Mouse (Mus musculus) embryonic facial prominence, embryonic 14.5 days (tissue): ENCODE measurements around the gene Six4. TPM values are rescaled to one million over a fixed set of nuclear protein-coding genes. Genes with fewer than 3 reads are reported as not detected.

ENCODE experiments used
- ATAC-seq: fragments of 200-750 bp; cut with Nextera tagmentation; 2 replicates; pipeline ENCODE4 v1.8.0; 2017; ENCODE audit warnings: low read depth, moderate number of reproducible peaks, moderate TSS enrichment
- DNase-seq: peaks from one replicate; pipeline ENCODE4 v3.0.0-alpha.2; 2015; ENCODE audit warnings: low spot score
- H3K27ac ChIP-seq: fragments of 300-500 bp; sonication (generic); replicated peaks from 2 replicates; pipeline ENCODE4 v1.5.1; 2014; ENCODE audit warnings: low read depth, mild to moderate bottlenecking, low read length, moderate library complexity
- H3K27me3 ChIP-seq: fragments of 300-500 bp; sonication (generic); replicated peaks from 2 replicates; pipeline ENCODE4 v1.6.1; 2014; ENCODE audit warnings: low read length; ENCODE audit not compliant: control insufficient read depth, insufficient read depth
- H3K36me3 ChIP-seq: fragments of 300-500 bp; sonication (generic); 2 replicates; pipeline ENCODE4 v1.6.1; 2014; ENCODE audit warnings: low read length, mixed read lengths; ENCODE audit not compliant: control insufficient read depth, insufficient read depth
- H3K4me1 ChIP-seq: fragments of 300-500 bp; sonication (generic); 2 replicates; pipeline ENCODE4 v1.6.1; 2014; ENCODE audit warnings: antibody characterized with exemption, low read length; ENCODE audit not compliant: control insufficient read depth, insufficient read depth
- H3K4me2 ChIP-seq: fragments of 300-500 bp; sonication (generic); 2 replicates; pipeline ENCODE4 v1.6.1; 2014; ENCODE audit warnings: low read depth, mild to moderate bottlenecking, low read length, moderate library complexity, mixed read lengths
- H3K4me3 ChIP-seq: fragments of 300-500 bp; sonication (generic); 2 replicates; pipeline ENCODE4 v1.5.1; 2014; ENCODE audit warnings: low read depth, mild to moderate bottlenecking, low read length
- H3K9ac ChIP-seq: fragments of 300-500 bp; sonication (generic); 2 replicates; pipeline ENCODE4 v1.6.1; 2014; ENCODE audit warnings: low read depth, mild to moderate bottlenecking, low read length, moderate library complexity, mixed read lengths
- H3K9me3 ChIP-seq: fragments of 300-500 bp; sonication (generic); 2 replicates; pipeline ENCODE4 v1.6.1; 2016; ENCODE audit warnings: low read length; ENCODE audit not compliant: control insufficient read depth
- WGBS: fragments of 180-500 bp; shearing (Covaris S2); extraction: QIAGEN DNeasy Blood & Tissue Kit; methylation state at CpG from one replicate; pipeline ENCODE4 v1.1.7; 2014; 5-methylcytosine and 5-hydroxymethylcytosine counted together
- polyA plus RNA-seq: library from polyadenylated mRNA; unstranded; fragments of >200 nt; fragmentation: Nextera tagmentation; extraction: Ambion mirVana; gene quantifications from 2 replicates; pipeline ENCODE4 v1.2.1, GENCODE M21; 2014

Six4 gene
- polyA plus RNA-seq, 1 experiment from 2014 or later = 6.3 TPM

DNA sequence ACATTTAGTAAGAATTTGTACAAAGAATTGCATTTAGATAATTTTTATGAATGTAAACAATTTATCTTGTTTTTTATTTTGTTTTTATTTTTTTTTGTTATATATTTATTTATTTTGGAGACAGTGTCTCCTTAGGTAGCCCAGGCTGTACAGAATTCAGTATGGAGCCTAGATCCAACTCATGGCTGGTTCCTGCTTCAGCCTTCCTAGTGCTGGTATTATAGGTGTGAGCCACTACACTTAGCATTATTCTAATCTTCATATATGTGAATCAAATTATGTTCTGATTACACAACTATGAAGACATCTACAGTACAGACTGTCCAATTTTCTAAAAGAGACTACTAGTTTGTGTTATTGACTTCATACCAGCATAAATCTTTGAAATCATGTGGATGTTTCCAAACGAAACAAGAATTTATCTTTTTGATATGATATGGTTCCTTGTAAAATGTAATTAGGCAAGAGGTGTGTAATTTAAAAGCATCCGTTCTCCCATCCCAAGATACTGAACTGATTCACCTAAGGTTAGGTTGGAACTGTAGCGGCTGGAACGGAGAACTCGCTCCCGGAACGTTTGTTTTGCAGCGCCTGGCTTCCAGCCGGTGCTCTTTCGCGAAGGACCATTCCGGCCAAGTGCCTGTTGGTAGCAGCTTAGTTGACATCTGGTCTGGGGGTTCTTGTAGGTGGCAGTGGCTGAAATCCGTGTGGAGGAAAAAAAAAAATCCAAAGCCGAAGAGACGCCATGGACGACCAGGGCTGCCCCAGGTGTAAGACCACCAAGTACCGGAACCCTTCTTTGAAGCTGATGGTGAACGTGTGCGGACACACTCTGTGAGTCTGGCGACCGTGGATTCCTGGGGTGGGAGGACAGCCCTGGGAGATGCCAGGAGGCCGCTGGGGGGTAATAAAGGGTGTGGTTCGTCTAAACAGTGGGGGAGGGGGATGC lies 10.1 kb upstream of the Six4 start, which contains the start of gene Mnat1:
TSS of gene Mnat1 (plus strand) at position 625 of the 949 bp plus-strand sequence.
- H3K9me3 ChIP-seq = no peaks in the 10 kb centered on the region
- peak within 1 kb of the TSS; percentile 71 for H3K4me3 ChIP-seq
- peak; percentile 72 for DNase-seq
- peak within 1 kb of the TSS; percentile 82 for H3K9ac ChIP-seq
- peak; percentile 80; the same call in 1 of the 2 replicates for ATAC-seq
- H3K36me3 ChIP-seq = no peaks in the 10 kb centered on the region
- H3K4me2 ChIP-seq = peak within 1 kb of the TSS; percentile 72
- H3K27ac ChIP-seq = peak within 1 kb of the TSS; percentile 25; the same call in 1 of the 2 replicates
- H3K27me3 ChIP-seq = no peaks in the 10 kb centered on the region
- peaks cover 13% of the 10 kb centered on the region for H3K4me1 ChIP-seq
- 2% methylated on average over 23 of the region's 23 CpGs for WGBS

DNA sequence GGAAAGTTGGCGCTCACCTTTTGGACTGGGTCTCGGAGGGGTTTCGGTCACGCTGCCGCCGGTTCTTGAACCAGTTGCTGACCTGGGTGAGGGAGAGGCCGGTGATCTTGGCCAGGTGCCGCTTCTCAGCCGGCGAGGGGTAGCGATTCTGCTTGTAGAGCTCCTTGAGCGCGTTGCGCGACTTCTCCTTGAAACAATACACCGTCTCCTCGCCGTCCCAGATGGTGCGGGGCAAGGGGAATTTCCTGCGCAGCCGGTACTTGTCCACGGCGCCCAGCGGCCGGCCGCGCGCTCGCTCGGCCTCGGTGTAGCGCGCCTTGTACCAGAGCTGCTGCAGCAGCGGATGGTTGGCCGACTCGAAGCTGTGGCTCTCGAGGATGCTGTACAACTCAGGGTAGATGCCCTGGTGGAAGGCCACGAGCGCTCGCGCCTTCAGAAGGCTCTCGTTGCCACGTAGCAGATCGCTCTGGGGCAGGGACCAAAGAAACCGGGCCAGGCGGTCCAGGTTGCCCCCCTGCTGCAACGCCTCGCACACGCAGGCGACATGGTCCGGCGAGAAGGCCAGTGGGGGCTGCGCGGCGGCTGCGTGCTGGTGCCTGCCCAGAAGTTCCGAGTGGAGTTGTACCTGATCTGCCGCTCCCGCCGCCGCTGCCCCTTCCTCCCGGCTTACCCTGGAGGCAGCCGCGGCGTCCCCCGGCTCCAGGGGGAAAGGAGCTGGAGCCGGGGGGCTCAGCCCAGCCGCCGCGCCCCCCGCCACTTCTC lies 749 bp downstream of the Six4 start:
- 1% methylated on average over 28 of the region's 71 CpGs for WGBS
- H3K9me3 ChIP-seq = no peaks in the 10 kb centered on the region
- H3K9ac ChIP-seq = peak overlapping the region; percentile 91
- peak overlapping the region; percentile 87 for H3K27ac ChIP-seq
- peaks cover 23% of the 10 kb centered on the region for H3K4me1 ChIP-seq
- H3K27me3 ChIP-seq = no peaks in the 10 kb centered on the region
- peak overlapping the region; percentile 74 for H3K4me3 ChIP-seq
- peak; percentile 17; the same call in 1 of the 2 replicates for ATAC-seq
- H3K4me2 ChIP-seq = peak overlapping the region; percentile 85
- peaks cover 11% of the 10 kb centered on the region for H3K36me3 ChIP-seq
- DNase-seq = peak; percentile 54

DNA sequence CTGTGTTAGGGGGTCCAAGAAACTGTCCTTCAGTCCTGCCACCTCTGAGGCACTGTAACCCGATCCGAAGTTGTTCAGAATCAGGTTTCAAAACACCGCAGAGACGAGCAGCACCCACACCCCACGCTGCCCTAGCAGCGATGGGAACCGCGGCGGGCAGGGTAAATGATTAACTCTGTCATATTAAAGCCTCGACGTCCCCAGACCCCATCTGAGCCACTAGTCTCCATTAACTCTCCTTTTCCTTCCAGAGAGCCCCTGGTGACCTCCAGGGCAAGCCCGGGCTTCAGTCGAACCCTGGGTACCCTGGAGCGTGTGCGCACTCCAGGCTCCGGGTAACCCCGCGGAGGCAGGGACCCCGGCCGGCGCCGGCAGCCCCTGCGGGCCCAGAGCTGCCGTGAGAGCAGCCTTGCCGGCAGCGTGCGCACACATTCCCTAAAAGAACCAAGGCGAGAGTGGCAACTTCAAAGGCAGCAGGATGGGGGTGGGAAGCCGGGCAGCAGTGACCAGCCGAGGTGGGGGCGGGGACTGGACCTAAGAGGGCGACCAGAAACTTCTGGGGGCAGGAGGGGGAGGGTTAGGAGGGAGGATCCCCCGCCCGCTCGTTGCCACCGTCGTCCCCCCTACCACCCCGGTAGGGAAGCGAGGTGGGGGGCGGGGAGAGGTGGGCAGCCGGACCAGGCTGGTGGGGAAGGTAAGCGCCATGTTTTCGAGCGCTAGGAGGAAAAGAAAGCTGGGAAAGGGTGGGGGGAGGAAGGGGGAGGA lies 1.5 kb downstream of the Six4 start:
- ATAC-seq (no peak; the same call in 1 of the 2 replicates), DNase-seq (peak; percentile 41)
- Histone ChIP-seq H3K4me2 (peak overlapping the region; percentile 85), H3K9me3 (no peaks in the 10 kb centered on the region), H3K9ac (peak overlapping the region; percentile 91), H3K36me3 (peaks cover 13% of the 10 kb centered on the region), H3K27ac (peak overlapping the region; percentile 87), H3K4me1 (peaks cover 23% of the 10 kb centered on the region), H3K27me3 (no peaks in the 10 kb centered on the region), H3K4me3 (peak overlapping the region; percentile 74)
- WGBS = 0% methylated on average over 37 of the region's 44 CpGs

DNA sequence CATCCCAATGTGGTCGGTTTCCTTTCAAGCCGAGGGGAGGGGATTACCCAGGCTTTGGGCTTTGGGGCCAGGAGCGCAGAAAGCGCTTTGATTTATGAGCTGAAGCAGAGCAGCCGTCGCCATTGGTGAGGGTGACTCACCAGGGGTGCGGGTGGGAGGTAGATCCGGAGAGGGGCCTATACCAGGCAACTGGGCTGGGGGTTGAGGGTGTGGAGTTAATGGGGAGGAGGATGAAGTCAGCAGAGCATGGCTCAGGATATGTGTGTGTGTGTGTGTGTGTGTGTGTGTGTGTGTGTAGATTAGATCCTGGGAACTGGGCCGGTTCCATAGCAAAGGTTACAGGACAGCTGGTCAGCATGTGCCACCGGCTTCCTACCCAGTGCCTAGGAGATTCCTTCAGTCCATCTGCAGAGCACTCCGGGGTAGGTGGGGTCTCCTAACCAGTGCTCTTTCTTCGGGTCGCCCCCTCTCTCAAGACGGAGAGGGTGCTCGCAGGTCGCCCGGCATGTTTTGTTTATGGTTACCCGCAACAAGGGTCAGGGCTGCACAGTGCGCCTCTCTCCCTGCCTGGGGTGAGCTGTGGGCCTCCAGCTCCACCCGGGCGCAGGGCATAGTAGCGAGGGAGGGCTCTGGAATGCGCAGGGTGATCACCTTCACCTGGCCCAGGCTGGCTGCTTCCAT lies 2.7 kb downstream of the Six4 start:
- 7% methylated on average over 18 of the region's 23 CpGs for WGBS
- peak; percentile 35; the same call in 1 of the 2 replicates for ATAC-seq

DNA sequence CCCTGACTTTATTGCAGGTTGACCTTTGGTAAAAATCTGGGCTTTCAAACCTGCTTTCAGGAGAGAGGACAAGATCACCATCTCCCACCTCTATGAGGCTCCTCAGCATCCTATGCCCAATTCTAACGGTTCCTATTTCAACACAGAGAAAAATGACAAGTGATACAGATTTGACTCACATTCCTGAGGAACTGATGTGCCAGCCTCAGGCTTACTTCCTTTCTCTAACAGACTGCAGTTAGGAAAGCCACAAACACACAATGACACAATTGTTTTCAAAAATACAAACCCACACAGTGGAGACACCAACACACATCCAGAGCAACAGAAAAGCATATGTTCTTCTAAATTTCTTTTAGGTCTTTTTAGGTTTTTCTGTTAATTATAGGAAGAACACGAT lies 5.4 kb downstream of the Six4 start:
- H3K9me3 ChIP-seq = 0 out of 2 replicates have a peak, but pooled peaks cover 5% of the 10 kb centered on the region
- no peaks in the 10 kb centered on the region for H3K27me3 ChIP-seq
- ATAC-seq (no peak), DNase-seq (no peak)
- H3K4me2 ChIP-seq = peak overlapping the region; percentile 7; the same call in 1 of the 2 replicates
- H3K9ac ChIP-seq = no peak overlapping the region
- H3K27ac ChIP-seq = no peak overlapping the region
- H3K4me3 ChIP-seq = no peak overlapping the region
- peaks cover 40% of the 10 kb centered on the region for H3K36me3 ChIP-seq
- H3K4me1 ChIP-seq = peaks cover 23% of the 10 kb centered on the region
- WGBS = 44% methylated on average over 2 of the region's 2 CpGs

More for the DNA sequence above, 2.7 kb downstream of the Six4 start:
- H3K4me3 ChIP-seq = peak overlapping the region; percentile 74
- no peaks in the 10 kb centered on the region for H3K27me3 ChIP-seq
- peak; percentile 76 for DNase-seq
- H3K4me2 ChIP-seq = peak overlapping the region; percentile 85
- H3K9ac ChIP-seq = peak overlapping the region; percentile 91
- no peaks in the 10 kb centered on the region for H3K9me3 ChIP-seq
- peaks cover 21% of the 10 kb centered on the region for H3K36me3 ChIP-seq
- peaks cover 23% of the 10 kb centered on the region for H3K4me1 ChIP-seq
- peak overlapping the region; percentile 48 for H3K27ac ChIP-seq

DNA sequence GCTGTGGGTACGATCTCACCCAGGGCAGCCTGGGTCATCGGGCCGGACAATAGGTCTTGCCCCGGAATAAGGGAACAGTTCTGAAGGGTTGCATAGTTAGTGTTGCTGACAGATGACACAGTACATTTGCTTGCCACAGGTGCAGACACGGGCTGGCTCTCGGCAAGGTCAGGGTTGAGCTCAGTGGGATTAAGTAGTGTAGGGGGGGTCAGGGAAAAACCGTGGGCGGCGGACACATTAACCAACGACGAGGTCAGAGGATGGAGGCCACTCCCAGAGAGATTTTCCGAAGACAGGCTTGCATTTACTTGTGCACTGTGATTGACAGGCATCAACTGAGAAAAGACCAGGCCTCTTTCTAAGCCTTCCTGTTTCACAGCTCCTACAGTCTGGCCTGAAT lies 9.5 kb downstream of the Six4 start:
- H3K4me3 ChIP-seq = no peak overlapping the region
- H3K4me1 ChIP-seq = peaks cover 5% of the 10 kb centered on the region; the same call in 1 of the 2 replicates
- ATAC-seq (peak; percentile 30; the same call in 1 of the 2 replicates), DNase-seq (no peak)
- H3K27ac ChIP-seq = no peak overlapping the region
- WGBS = 55% methylated on average over 12 of the region's 12 CpGs
- H3K4me2 ChIP-seq = no peak overlapping the region
- peaks cover 60% of the 10 kb centered on the region for H3K36me3 ChIP-seq
- 0 out of 2 replicates have a peak, but pooled peaks cover 5% of the 10 kb centered on the region for H3K9me3 ChIP-seq
- no peaks in the 10 kb centered on the region for H3K27me3 ChIP-seq
- no peak overlapping the region for H3K9ac ChIP-seq

DNA sequence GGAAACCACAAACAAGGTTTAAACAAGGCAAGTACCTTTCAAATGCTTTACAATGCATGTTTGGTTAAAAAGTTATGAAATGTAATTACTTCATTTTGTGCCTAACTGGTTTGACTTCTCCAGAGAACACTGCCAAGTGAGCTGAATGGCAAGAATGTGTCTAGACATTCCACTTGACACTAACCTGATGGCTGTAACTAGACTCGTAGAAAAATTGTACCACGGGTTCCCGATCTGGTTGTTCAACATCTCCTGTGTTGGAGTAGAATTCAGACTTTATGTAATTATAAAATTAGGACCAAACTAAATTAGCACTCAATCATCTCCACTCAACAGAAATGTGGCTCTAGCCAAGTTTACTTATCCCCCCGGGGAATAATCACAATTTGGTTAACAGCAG lies 14.7 kb downstream of the Six4 start:
- Histone ChIP-seq H3K27ac (no peak overlapping the region), H3K9ac (no peak overlapping the region), H3K4me3 (no peak overlapping the region), H3K4me2 (no peak overlapping the region), H3K36me3 (peaks cover 34% of the 10 kb centered on the region), H3K9me3 (0 out of 2 replicates have a peak, but pooled peaks cover 3% of the 10 kb centered on the region), H3K27me3 (no peaks in the 10 kb centered on the region), H3K4me1 (no peaks in the 10 kb centered on the region)
- ATAC-seq (no peak), DNase-seq (peak; percentile 54)
- 65% methylated on average over 4 of the region's 4 CpGs for WGBS
